Mouse (Mus musculus) heart, postnatal 0 days (tissue): ENCODE data around the gene Npepps. TPM values are rescaled to one million over a fixed set of nuclear protein-coding genes. Genes with fewer than 3 reads are reported as not detected.
"Not testable (repeated sequence)": the region's sequence is repeated elsewhere in the genome, so short reads cannot be mapped to it uniquely, and the experiment has no call there.

Experiments
- ATAC-seq: fragments of 200-750 bp; cut with Nextera tagmentation; 2 replicates; pipeline ENCODE4 v1.8.0; 2017; ENCODE audit warnings: low read depth, moderate number of reproducible peaks, moderate library complexity; ENCODE audit not compliant: insufficient read depth
- DNase-seq: peaks from one replicate; pipeline ENCODE4 v3.0.0-alpha.2; 2016; ENCODE audit warnings: low spot score
- H3K27ac ChIP-seq: fragments of 300-500 bp; sonication (generic); 2 replicates; pipeline ENCODE4 v1.5.1; 2014; ENCODE audit warnings: low read depth, mild to moderate bottlenecking
- H3K27me3 ChIP-seq: fragments of 300-500 bp; sonication (generic); 2 replicates; pipeline ENCODE4 v1.6.1; 2014; ENCODE audit warnings: low read length, mixed read lengths; ENCODE audit not compliant: control insufficient read depth, insufficient read depth
- H3K36me3 ChIP-seq: fragments of 300-500 bp; sonication (generic); replicated peaks from 2 replicates; pipeline ENCODE4 v1.6.1; 2014; ENCODE audit warnings: low read length, mixed read lengths; ENCODE audit not compliant: control insufficient read depth, insufficient read depth
- H3K4me1 ChIP-seq: fragments of 300-500 bp; sonication (generic); 2 replicates; pipeline ENCODE4 v1.6.1; 2014; ENCODE audit warnings: antibody characterized with exemption; ENCODE audit not compliant: control insufficient read depth, insufficient read depth
- H3K4me2 ChIP-seq: fragments of 300-500 bp; sonication (generic); 2 replicates; pipeline ENCODE4 v1.6.1; 2014; ENCODE audit warnings: low read depth, mild to moderate bottlenecking, low read length, moderate library complexity
- H3K4me3 ChIP-seq: fragments of 300-500 bp; sonication (generic); 2 replicates; pipeline ENCODE4 v1.5.1; 2014; ENCODE audit warnings: low read depth, low read length
- H3K9ac ChIP-seq: fragments of 300-500 bp; sonication (generic); replicated peaks from 2 replicates; pipeline ENCODE4 v1.6.1; 2014; ENCODE audit warnings: low read depth, low read length, mixed read lengths
- H3K9me3 ChIP-seq: fragments of 300-500 bp; sonication (generic); replicated peaks from 2 replicates; pipeline ENCODE4 v1.6.1; 2016; ENCODE audit warnings: low read length; ENCODE audit not compliant: control insufficient read depth
- CTCF ChIP-seq: IDR thresholded peaks from 2 replicates; pipeline ENCODE4 v1.5.1; 2016; ENCODE audit warnings: antibody characterized with exemption, control low read depth, low read depth
- EP300 ChIP-seq: IDR thresholded peaks from 2 replicates; pipeline ENCODE4 v1.6.1; 2016; ENCODE audit warnings: antibody characterized with exemption, low read depth
- WGBS: fragments of 180-500 bp; shearing (Covaris S2); extraction: QIAGEN DNeasy Blood & Tissue Kit; methylation state at CpG from one replicate; pipeline ENCODE4 v1.1.7; 2014; 5-methylcytosine and 5-hydroxymethylcytosine counted together
- polyA plus RNA-seq: library from polyadenylated mRNA; unstranded; fragments of >200 nt; fragmentation: Nextera tagmentation; extraction: Ambion mirVana; gene quantifications from 2 replicates; pipeline ENCODE4 v1.2.1, GENCODE M21; 2015
- total RNA-seq: library from RNA; depleted of rRNA; stranded (reverse); fragments of >200 nt; gene quantifications from 2 replicates; pipeline ENCODE4 v1.2.3, GENCODE M21; 2014; ENCODE audit warnings: low replicate concordance

The Npepps gene
- total and polyA plus RNA-seq, 2 experiments from 2014 or later = 45.8 to 54.8 TPM

DNA sequence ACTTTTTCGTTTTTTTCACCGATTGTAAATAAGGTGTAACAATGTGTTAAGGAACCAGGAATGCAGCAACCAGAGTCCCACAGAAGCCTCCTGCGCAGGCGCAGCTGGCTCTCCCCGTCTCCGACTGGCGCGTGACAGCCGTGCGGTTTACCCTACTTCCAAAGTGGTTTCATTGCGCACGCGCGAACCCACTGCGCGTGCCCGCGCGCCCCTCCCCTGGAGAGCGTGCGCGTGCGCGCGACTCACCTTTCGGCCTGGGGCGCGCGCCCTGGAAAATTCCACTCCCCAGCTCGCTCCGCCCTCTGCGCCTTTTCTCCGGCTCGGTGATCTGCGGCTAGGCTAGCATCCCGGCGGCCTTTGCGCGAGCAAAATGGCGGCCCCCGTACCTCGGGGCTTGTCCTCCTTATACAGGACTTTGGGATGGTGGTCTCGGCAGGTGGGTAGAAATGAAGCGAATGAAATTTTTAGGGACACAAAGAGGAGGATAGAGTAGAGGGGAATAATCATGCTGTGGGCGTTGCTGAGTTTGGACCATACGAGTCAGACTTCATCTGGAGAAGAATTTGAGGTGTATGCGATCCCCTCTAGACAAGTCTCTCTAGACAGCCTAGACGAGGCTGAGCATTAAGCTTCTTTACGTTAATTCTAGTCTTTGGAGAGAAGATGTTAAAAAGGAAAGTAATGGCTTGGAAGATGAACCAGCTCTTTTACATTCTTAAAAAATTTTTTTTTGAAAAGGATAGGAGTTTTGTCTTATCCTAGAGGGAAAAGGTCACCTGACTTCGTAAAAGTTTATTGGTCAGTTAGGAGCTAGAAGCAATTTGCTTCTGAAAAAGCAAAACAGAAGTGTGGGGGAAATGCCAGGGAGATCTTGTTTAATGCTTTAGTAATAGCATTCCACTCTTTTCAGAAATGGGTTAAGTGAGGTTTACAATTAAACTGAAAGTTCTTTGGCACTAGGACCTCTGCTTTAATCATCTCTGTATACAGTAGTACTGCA is 35.4 kb upstream of the Npepps start, which contains the start of gene Mrpl45:
Gene Mrpl45 (plus strand): TSS at position 213 of the 1,000 bp plus-strand sequence.
- peak within 1 kb of the TSS; percentile 82 for H3K27ac ChIP-seq
- peak within 1 kb of the TSS; percentile 56 for H3K4me3 ChIP-seq
- peak within 1 kb of the TSS; percentile 63 for H3K9ac ChIP-seq
- ATAC-seq (peak; percentile 95), DNase-seq (peak; percentile 95)
- no peaks in the 10 kb centered on the region for H3K27me3 ChIP-seq
- no peaks in the 10 kb centered on the region; the same call in 1 of the 2 replicates for H3K36me3 ChIP-seq
- under 1% methylated on average over 50 of the region's 50 CpGs for WGBS
- peak within 1 kb of the TSS; percentile 63 for H3K4me2 ChIP-seq
- H3K9me3 ChIP-seq = no peaks in the 10 kb centered on the region
- TF ChIP-seq CTCF (no peak), EP300 (peak; percentile 91)
- H3K4me1 ChIP-seq = peaks cover 11% of the 10 kb centered on the region

DNA sequence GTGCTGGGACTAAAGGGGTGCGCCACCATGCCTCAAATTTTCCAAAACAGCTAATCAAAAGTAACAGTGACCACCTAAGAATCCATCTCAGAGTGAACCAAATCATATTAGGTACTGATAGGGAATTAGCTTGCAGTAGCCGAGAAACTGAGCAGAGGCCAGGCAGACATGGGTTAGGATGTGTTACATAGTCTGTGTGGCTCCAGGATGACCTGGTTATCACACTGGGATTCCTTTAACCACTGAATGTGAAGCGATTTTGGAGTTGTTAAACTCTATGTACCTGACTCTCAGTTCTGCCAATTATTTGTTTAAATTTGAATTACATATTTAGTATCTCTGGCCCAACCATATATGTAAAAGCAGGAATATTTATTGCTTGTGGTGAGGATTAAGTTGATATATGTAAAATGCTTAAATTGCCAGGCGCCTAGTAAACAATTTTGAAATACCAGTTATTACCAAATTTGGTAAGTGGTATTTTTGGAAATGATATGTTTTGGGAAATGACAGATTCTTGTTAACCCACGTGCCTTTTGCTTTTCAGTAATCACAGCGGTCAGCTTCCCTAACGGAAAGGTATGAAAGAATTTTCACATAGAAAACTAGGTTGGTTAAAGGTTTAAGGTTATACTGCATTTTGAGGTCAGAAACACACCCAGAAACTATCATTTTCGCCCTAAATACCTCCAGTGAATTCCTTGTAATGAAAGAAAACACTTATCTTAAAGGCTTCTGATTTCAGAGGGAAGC is 34.5 kb upstream of the Npepps start:
- WGBS = 36% methylated on average over 8 of the region's 8 CpGs
- Histone ChIP-seq H3K9me3 (no peaks in the 10 kb centered on the region), H3K36me3 (no peaks in the 10 kb centered on the region; the same call in 1 of the 2 replicates), H3K27ac (peak overlapping the region; percentile 82), H3K27me3 (no peaks in the 10 kb centered on the region), H3K4me3 (peak overlapping the region; percentile 56), H3K9ac (no peak overlapping the region; the same call in 1 of the 2 replicates), H3K4me1 (peaks cover 14% of the 10 kb centered on the region), H3K4me2 (peak overlapping the region; percentile 51)
- TF ChIP-seq CTCF (no peak), EP300 (no peak)
- no peak for DNase-seq
- ATAC-seq = no peak

DNA sequence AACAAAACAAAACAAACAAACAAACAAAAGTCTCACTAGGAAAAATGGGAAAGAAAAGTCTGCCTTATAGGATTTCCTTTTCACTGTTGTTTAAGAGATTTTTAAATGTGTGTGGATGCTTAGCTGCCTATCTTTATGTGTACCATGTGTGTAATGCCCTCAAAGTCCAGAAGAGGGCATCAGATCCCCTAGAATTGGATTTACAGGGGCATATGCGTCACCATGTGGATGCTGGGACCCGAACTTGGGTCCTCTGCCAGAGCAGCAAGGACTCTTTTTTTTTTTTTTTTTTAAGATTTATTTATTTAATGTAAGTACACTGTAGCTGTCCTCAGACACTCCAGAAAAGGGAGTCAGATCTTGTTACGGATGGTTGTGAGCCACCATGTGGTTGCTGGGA is 33.7 kb upstream of the Npepps start:
- no peak overlapping the region for H3K4me3 ChIP-seq
- peaks cover 20% of the 10 kb centered on the region for H3K4me1 ChIP-seq
- no peak overlapping the region for H3K27ac ChIP-seq
- no peak overlapping the region for H3K4me2 ChIP-seq
- H3K9ac ChIP-seq = no peak overlapping the region
- DNase-seq (no peak), ATAC-seq (no peak)
- no peaks in the 10 kb centered on the region for H3K27me3 ChIP-seq
- no peaks in the 10 kb centered on the region; the same call in 1 of the 2 replicates for H3K36me3 ChIP-seq
- TF ChIP-seq CTCF (peak; percentile 17; the same call in 1 of the 2 replicates), EP300 (no peak)
- WGBS = 88% methylated on average over 3 of the region's 3 CpGs
- H3K9me3 ChIP-seq = no peaks in the 10 kb centered on the region

DNA sequence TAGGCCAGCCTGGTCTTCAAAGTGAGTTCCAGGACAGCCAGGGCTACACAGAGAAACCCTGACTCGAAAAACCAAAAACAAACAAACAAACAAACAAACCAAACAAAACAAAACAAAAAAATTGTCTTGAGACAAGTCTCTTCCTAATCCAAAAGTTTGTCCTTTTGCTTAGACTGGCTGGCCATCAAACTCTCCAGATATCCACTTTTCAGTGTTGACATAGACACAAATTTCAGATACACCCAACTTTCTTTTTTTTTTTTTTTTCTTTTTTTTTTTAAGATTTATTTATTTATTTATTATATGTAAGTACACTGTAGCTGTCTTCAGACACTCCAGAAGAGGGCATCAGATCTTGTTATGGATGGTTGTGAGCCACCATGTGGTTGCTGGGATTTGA is 32.4 kb upstream of the Npepps start:
- not testable (repeated sequence) for H3K36me3 ChIP-seq, ATAC-seq, H3K27me3 ChIP-seq, H3K27ac ChIP-seq, DNase-seq, H3K4me2 ChIP-seq, H3K9ac ChIP-seq, H3K9me3 ChIP-seq, H3K4me3 ChIP-seq
- H3K4me1 ChIP-seq = peaks cover 24% of the 10 kb centered on the region
- WGBS = 71% methylated on average over 1 of the region's 1 CpGs

DNA sequence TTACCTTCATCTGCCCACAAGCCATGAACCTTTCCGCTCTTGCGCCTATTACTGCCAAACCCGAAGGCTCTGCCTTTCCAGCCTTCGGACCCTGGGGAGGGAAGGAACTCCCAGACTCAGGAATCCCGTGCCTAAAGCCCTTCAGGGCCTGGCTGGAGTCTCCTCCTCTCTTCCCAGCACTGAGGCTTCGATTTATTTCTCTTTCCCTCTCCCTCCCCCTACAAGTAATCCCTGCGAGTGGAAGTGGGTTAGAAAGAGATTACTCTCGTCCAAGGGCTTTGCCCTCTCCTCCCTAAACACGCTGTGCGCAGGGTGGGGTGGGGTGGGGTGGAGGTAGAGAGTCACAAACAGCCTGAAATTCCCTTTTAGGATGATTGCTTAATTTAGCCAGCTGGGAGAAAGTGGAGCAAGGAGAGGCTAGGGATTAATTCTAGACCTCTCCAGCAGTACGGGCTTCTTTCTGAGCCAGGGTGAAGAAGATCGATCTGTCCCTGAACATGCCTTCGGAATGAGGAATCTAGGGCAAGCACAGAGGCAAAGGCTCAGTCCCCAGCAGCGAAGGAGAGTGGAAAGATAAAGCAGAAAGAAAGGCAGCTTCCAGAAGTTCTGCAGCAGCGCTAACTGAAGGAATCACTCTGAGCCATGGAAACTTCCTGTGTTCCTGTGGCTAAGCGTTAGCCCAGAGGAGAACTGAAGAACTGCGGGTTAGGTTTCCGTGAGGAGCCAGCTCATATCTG is 30.6 kb upstream of the Npepps start:
- 2% methylated on average over 18 of the region's 18 CpGs for WGBS
- Histone ChIP-seq H3K36me3 (no peaks in the 10 kb centered on the region), H3K27ac (peak overlapping the region; percentile 40), H3K27me3 (no peaks in the 10 kb centered on the region), H3K9me3 (no peaks in the 10 kb centered on the region), H3K4me1 (peaks cover 17% of the 10 kb centered on the region), H3K4me2 (peak overlapping the region; percentile 83), H3K9ac (peak overlapping the region; percentile 49; the same call in 1 of the 2 replicates), H3K4me3 (peak overlapping the region; percentile 53)
- ATAC-seq = no peak
- TF ChIP-seq CTCF = peak; percentile 28
- TF ChIP-seq EP300 = no peak
- DNase-seq = peak; percentile 59
